Mouse (Mus musculus) gastrocnemius, adult 2 months (tissue): ENCODE data around the gene Chd4. TPM values are rescaled to one million over a fixed set of nuclear protein-coding genes. Genes with fewer than 3 reads are reported as not detected.

ENCODE experiments used
- DNase-seq: peaks from one replicate; pipeline ENCODE4 v3.0.0; 2022
- H3K27ac ChIP-seq: fragments of 200-600 bp; 2 replicates; pipeline ENCODE4 v1.8.1; 2022; ENCODE audit warnings: mild to moderate bottlenecking
- H3K4me3 ChIP-seq: fragments of 200-600 bp; 2 replicates; pipeline ENCODE4 v1.8.1; 2022; ENCODE audit warnings: mild to moderate bottlenecking, moderate library complexity
- CTCF ChIP-seq: fragments of 200-600 bp; IDR thresholded peaks from 2 replicates; pipeline ENCODE4 v1.8.1; 2022; ENCODE audit warnings: antibody characterized with exemption, mild to moderate bottlenecking, moderate library complexity
- intact Hi-C: fragments of 180-260 bp; cut with DNase I; formaldehyde crosslinking; loops from one replicate; pipeline ENCODE4 v1.15.1; 2025
- total RNA-seq, 2 experiments: library from RNA; stranded (reverse); gene quantifications; 2 replicates each; pipeline ENCODE4 v1.2.3; 2021

The Chd4 gene
- total RNA-seq, 2 experiments from 2014 or later = 68.8 to 71.2 TPM

- intact Hi-C loops = loop anchor here (5.0 kb wide), 1 partner anchor 85 kb away; the partner anchor contains the start of gene Tapbpl
- no peak for TF ChIP-seq CTCF
- H3K27ac ChIP-seq = peak overlapping the region; percentile 94
- DNase-seq = no peak
- peak overlapping the region; percentile 79 for H3K4me3 ChIP-seq
Observed at GRCm38 (mm10) chr6:125147329-125147728, 51.5 kb downstream of the Chd4 start.

- peak overlapping the region; percentile 79 for H3K4me3 ChIP-seq
- H3K27ac ChIP-seq = peak overlapping the region; percentile 94
- no peak for TF ChIP-seq CTCF
- intact Hi-C loops = loop anchor here (2.0 to 5.0 kb wide), 2 partner anchors 18 to 84 kb away; partner anchors contain the start of genes Gapdh and Tapbpl
- peak; percentile 87 for DNase-seq
Observed at GRCm38 (mm10) chr6:125148251-125148925, 52.6 kb downstream of the Chd4 start.

- intact Hi-C loops = loop anchor here (2.0 to 5.0 kb wide), 2 partner anchors 18 to 83 kb away; partner anchors contain the start of genes Gapdh and Tapbpl
- Histone ChIP-seq H3K4me3 (peak overlapping the region; percentile 79), H3K27ac (peak overlapping the region; percentile 94)
- DNase-seq = peak; percentile 94
- no peak for TF ChIP-seq CTCF
Observed at GRCm38 (mm10) chr6:125148926-125149568, 53.3 kb downstream of the Chd4 start.

GRCm38 (mm10) chr6:125149569-125149950 lies 53.8 kb downstream of the Chd4 start:
- H3K27ac ChIP-seq = peak overlapping the region; percentile 94
- intact Hi-C loops = loop anchor here (2.0 to 5.0 kb wide), 2 partner anchors 17 to 83 kb away; partner anchors contain the start of genes Gapdh and Tapbpl

GRCm38 (mm10) chr6:125152212-125153017 lies 56.6 kb downstream of the Chd4 start:
- Histone ChIP-seq H3K4me3 (no peak overlapping the region), H3K27ac (peak overlapping the region; percentile 94)
- intact Hi-C loops = no loop called here
- peak; percentile 85 for DNase-seq
- no peak for TF ChIP-seq CTCF

More at GRCm38 (mm10) chr6:125149569-125149950, 53.8 kb downstream of the Chd4 start:
- DNase-seq = no peak
- H3K4me3 ChIP-seq = peak overlapping the region; percentile 79
- TF ChIP-seq CTCF = no peak

GRCm38 (mm10) chr6:125153018-125153389 lies 57.2 kb downstream of the Chd4 start:
- no peak for TF ChIP-seq CTCF
- Histone ChIP-seq H3K4me3 (no peak overlapping the region), H3K27ac (peak overlapping the region; percentile 94)
- peak; percentile 35 for DNase-seq
- intact Hi-C loops = no loop called here

- intact Hi-C loops = no loop called here
- TF ChIP-seq CTCF = no peak
- H3K4me3 ChIP-seq = no peak overlapping the region
- H3K27ac ChIP-seq = peak overlapping the region; percentile 13; the same call in 1 of the 2 replicates
- DNase-seq = no peak
Observed at GRCm38 (mm10) chr6:125153682-125154081, 57.9 kb downstream of the Chd4 start.

GRCm38 (mm10) chr6:125154550-125154949 lies 58.8 kb downstream of the Chd4 start:
- intact Hi-C loops = no loop called here

GRCm38 (mm10) chr6:125155262-125155661 lies 59.5 kb downstream of the Chd4 start:
- Histone ChIP-seq H3K4me3 (no peak overlapping the region; the same call in 1 of the 2 replicates), H3K27ac (peak overlapping the region; percentile 58)
- TF ChIP-seq CTCF = no peak
- intact Hi-C loops = no loop called here
- DNase-seq = no peak

More at GRCm38 (mm10) chr6:125154550-125154949, 58.8 kb downstream of the Chd4 start:
- H3K4me3 ChIP-seq = no peak overlapping the region
- peak overlapping the region; percentile 58; the same call in 1 of the 2 replicates for H3K27ac ChIP-seq
- peak; percentile 50 for TF ChIP-seq CTCF
- no peak for DNase-seq

GRCm38 (mm10) chr6:125156491-125156890 lies 60.7 kb downstream of the Chd4 start:
- DNase-seq = no peak
- intact Hi-C loops = no loop called here
- no peak for TF ChIP-seq CTCF
- H3K27ac ChIP-seq = peak overlapping the region; percentile 58; the same call in 1 of the 2 replicates
- no peak overlapping the region for H3K4me3 ChIP-seq

- no peak overlapping the region for H3K4me3 ChIP-seq
- H3K27ac ChIP-seq = 0 out of 2 replicates have a peak overlapping the region, but pooled peaks have one; percentile 17
- no peak for TF ChIP-seq CTCF
- peak; percentile 18 for DNase-seq
- intact Hi-C loops = no loop called here
Observed at GRCm38 (mm10) chr6:125156903-125157614, 61.3 kb downstream of the Chd4 start.
